Mouse (Mus musculus): ENCODE data around the gene Ehmt2. TPM values are rescaled to one million over a fixed set of nuclear protein-coding genes. Genes with fewer than 3 reads are reported as not detected.

Ehmt2 gene
- polyA plus RNA-seq, 1 experiment: 242 TPM

- no peak overlapping the region for H3K4me3 ChIP-seq (ENCODE audit: low read depth, low read length)
- H3K27me3 ChIP-seq (ENCODE audit: control insufficient read depth, insufficient read depth, low read length): no peaks in the 10 kb centered on the region
- peaks cover 17% of the 10 kb centered on the region; the same call in 1 of the 2 replicates for H3K4me1 ChIP-seq (ENCODE audit: control insufficient read depth, insufficient read depth, insufficient read length, low read length)
- peak overlapping the region; percentile 92 for H3K27ac ChIP-seq (ENCODE audit: insufficient read depth, low read depth, low read length)
- H3K36me3 ChIP-seq (ENCODE audit: control insufficient read depth, insufficient read depth, low read length): peaks cover 6% of the 10 kb centered on the region
- TF ChIP-seq POLR2A (IDR thresholded peaks at IDR 0.05; ENCODE audit: low read depth, low read length) (no peak), CTCF (IDR thresholded peaks at IDR 0.05; ENCODE audit: extremely low read depth, insufficient read length, insufficient replicate concordance, low read depth, low read length) (no peak)
- 55% methylated on average over 4 of the region's 4 CpGs for WGBS
Measured at GRCm38 (mm10) chr17:34949553-34949969, 51.3 kb downstream of the Ehmt2 start.

- 12% methylated on average over 10 of the region's 10 CpGs for WGBS
- Histone ChIP-seq H3K27me3 (ENCODE audit: control insufficient read depth, insufficient read depth, low read length) (no peaks in the 10 kb centered on the region), H3K4me1 (ENCODE audit: control insufficient read depth, insufficient read depth, insufficient read length, low read length) (peaks cover 13% of the 10 kb centered on the region; the same call in 1 of the 2 replicates), H3K36me3 (ENCODE audit: control insufficient read depth, insufficient read depth, low read length) (peaks cover 6% of the 10 kb centered on the region), H3K27ac (ENCODE audit: insufficient read depth, low read depth, low read length) (peak overlapping the region; percentile 92), H3K4me3 (ENCODE audit: low read depth, low read length) (no peak overlapping the region; the same call in 1 of the 2 replicates)
- TF ChIP-seq CTCF (IDR thresholded peaks at IDR 0.05; ENCODE audit: extremely low read depth, insufficient read length, insufficient replicate concordance, low read depth, low read length): no peak
- TF ChIP-seq POLR2A (IDR thresholded peaks at IDR 0.05; ENCODE audit: low read depth, low read length): no peak
Measured at GRCm38 (mm10) chr17:34950514-34951455, 52.5 kb downstream of the Ehmt2 start.

DNA sequence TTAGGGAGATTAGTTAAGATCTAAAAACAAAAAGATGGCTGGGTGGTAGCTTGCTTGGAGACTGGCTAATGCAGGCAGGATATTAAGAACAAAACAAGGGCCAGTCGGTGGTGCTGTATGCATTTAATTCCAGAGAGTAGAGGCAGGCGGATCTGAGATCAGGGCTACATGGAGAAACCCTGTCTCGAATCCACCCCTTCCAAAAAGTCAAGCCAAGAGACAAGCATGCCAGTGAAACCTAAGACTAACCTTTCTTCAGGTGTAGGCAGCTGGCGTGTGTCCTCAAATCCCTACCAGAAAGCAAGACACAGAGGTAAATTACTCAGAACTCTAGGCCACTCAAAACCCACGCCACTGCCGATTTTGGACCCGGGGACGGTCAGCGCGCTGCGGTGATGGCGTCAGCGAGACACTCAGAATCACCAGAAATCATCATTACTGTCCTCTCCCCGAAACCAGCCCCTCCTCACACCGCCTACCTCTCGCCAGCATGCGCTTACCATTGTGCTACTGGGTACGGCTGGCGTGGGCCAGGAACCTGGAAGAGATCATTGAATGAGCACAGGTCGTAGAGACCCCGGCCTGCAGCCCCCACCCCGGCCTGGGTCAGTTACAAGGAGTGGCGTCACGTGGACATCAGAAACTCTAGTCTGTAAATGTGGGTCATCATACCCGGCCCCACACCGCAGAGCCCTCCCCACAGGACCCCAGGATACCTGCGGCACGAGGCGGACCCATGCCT, 53.5 kb downstream of the Ehmt2 start:
- WGBS: under 1% methylated on average over 29 of the region's 29 CpGs
- no peaks in the 10 kb centered on the region for H3K27me3 ChIP-seq (ENCODE audit: control insufficient read depth, insufficient read depth, low read length)
- peaks cover 6% of the 10 kb centered on the region for H3K36me3 ChIP-seq (ENCODE audit: control insufficient read depth, insufficient read depth, low read length)
- TF ChIP-seq POLR2A (IDR thresholded peaks at IDR 0.05; ENCODE audit: low read depth, low read length): no peak
- TF ChIP-seq CTCF (IDR thresholded peaks at IDR 0.05; ENCODE audit: extremely low read depth, insufficient read length, insufficient replicate concordance, low read depth, low read length): no peak
- H3K4me3 ChIP-seq (ENCODE audit: low read depth, low read length): peak overlapping the region; percentile 82
- peak overlapping the region; percentile 92 for H3K27ac ChIP-seq (ENCODE audit: insufficient read depth, low read depth, low read length)
- H3K4me1 ChIP-seq (ENCODE audit: control insufficient read depth, insufficient read depth, insufficient read length, low read length): peaks cover 8% of the 10 kb centered on the region; the same call in 1 of the 2 replicates

- peak; percentile 32; the same call in 1 of the 2 replicates for TF ChIP-seq CTCF (IDR thresholded peaks at IDR 0.05; ENCODE audit: extremely low read depth, insufficient read length, insufficient replicate concordance, low read depth, low read length)
- TF ChIP-seq POLR2A (IDR thresholded peaks at IDR 0.05; ENCODE audit: low read depth, low read length): peak; percentile 94
- H3K4me1 ChIP-seq (ENCODE audit: control insufficient read depth, insufficient read depth, insufficient read length, low read length): peaks cover 9% of the 10 kb centered on the region; the same call in 1 of the 2 replicates
- no peaks in the 10 kb centered on the region for H3K27me3 ChIP-seq (ENCODE audit: control insufficient read depth, insufficient read depth, low read length)
- H3K36me3 ChIP-seq (ENCODE audit: control insufficient read depth, insufficient read depth, low read length): peaks cover 6% of the 10 kb centered on the region
- H3K27ac ChIP-seq (ENCODE audit: insufficient read depth, low read depth, low read length): peak overlapping the region; percentile 92
- under 1% methylated on average over 23 of the region's 23 CpGs for WGBS
- H3K4me3 ChIP-seq (ENCODE audit: low read depth, low read length): peak overlapping the region; percentile 82
Measured at GRCm38 (mm10) chr17:34952378-34953040, 54.2 kb downstream of the Ehmt2 start.

DNA sequence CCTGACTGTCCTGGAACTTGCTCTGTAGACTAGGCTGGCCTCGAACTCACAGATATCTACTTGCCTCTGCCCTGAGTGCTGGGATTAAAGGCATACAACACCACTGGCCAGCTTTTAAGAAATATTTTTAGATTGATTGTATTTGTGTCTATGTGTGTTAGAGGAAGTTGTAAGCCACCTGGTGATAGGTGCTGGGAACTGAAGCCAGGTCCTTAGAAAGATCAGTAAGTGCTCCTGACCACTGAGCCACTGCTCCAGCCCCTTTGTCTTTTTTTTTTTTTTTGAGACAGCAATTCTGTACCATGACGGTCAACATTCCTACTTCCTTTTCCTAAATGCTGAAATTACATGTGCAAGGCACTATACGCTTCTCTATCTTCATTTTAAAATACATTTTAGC, 55.0 kb downstream of the Ehmt2 start:
- no peak for TF ChIP-seq CTCF (IDR thresholded peaks at IDR 0.05; ENCODE audit: extremely low read depth, insufficient read length, insufficient replicate concordance, low read depth, low read length)
- TF ChIP-seq POLR2A (IDR thresholded peaks at IDR 0.05; ENCODE audit: low read depth, low read length): no peak
- WGBS: 79% methylated on average over 3 of the region's 3 CpGs
- no peak overlapping the region for H3K4me3 ChIP-seq (ENCODE audit: low read depth, low read length)

DNA sequence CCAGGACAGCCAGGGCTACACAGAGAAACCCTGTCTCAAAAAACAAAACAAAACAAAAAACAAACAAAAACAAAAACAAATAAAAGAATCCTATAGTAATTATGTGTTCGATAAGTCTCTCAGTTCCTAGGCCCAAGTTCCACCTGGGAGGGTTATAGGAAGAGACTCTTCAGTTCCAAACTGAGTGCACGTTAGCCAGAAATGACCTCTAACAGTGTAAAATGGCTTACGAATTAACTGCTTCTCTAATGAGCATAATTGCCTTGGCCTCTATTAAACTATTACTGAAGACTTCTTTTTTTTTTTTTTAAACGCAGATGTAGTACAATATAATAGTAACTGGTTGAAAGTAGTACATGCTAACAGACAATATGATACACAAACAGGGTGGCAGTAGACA, 55.6 kb downstream of the Ehmt2 start:
- Histone ChIP-seq H3K27ac (ENCODE audit: insufficient read depth, low read depth, low read length) (no peak overlapping the region), H3K4me3 (ENCODE audit: low read depth, low read length) (no peak overlapping the region), H3K4me1 (ENCODE audit: control insufficient read depth, insufficient read depth, insufficient read length, low read length) (peaks cover 9% of the 10 kb centered on the region; the same call in 1 of the 2 replicates), H3K36me3 (ENCODE audit: control insufficient read depth, insufficient read depth, low read length) (peaks cover 6% of the 10 kb centered on the region), H3K27me3 (ENCODE audit: control insufficient read depth, insufficient read depth, low read length) (no peaks in the 10 kb centered on the region)
- WGBS: 87% methylated on average over 4 of the region's 4 CpGs
- TF ChIP-seq POLR2A (IDR thresholded peaks at IDR 0.05; ENCODE audit: low read depth, low read length) (no peak), CTCF (IDR thresholded peaks at IDR 0.05; ENCODE audit: extremely low read depth, insufficient read length, insufficient replicate concordance, low read depth, low read length) (no peak)

More for the DNA sequence above, 55.0 kb downstream of the Ehmt2 start:
- Histone ChIP-seq H3K4me1 (ENCODE audit: control insufficient read depth, insufficient read depth, insufficient read length, low read length) (peaks cover 9% of the 10 kb centered on the region; the same call in 1 of the 2 replicates), H3K36me3 (ENCODE audit: control insufficient read depth, insufficient read depth, low read length) (peaks cover 6% of the 10 kb centered on the region), H3K27me3 (ENCODE audit: control insufficient read depth, insufficient read depth, low read length) (no peaks in the 10 kb centered on the region), H3K27ac (ENCODE audit: insufficient read depth, low read depth, low read length) (no peak overlapping the region)
